Mouse (Mus musculus): ENCODE data around the gene Sox5. TPM values are rescaled to one million over a fixed set of nuclear protein-coding genes. Genes with fewer than 3 reads are reported as not detected.

Sox5 gene
- total RNA-seq, 2 experiments from 2014 or later = 4.9 to 7.1 TPM

- ATAC-seq (replicated peaks; ENCODE audit: low FRiP score, poor library complexity, severe bottlenecking) = no peak
Observed at GRCm38 (mm10) chr6:144367626-144368077, 414.1 kb downstream of the Sox5 start.

- ATAC-seq (replicated peaks; ENCODE audit: low FRiP score, poor library complexity, severe bottlenecking) = no peak
Observed at GRCm38 (mm10) chr6:144361267-144362038, 420.3 kb downstream of the Sox5 start.

GRCm38 (mm10) chr6:144357081-144357480 lies 424.7 kb downstream of the Sox5 start:
- ATAC-seq (replicated peaks; ENCODE audit: low FRiP score, poor library complexity, severe bottlenecking) = no peak

DNA sequence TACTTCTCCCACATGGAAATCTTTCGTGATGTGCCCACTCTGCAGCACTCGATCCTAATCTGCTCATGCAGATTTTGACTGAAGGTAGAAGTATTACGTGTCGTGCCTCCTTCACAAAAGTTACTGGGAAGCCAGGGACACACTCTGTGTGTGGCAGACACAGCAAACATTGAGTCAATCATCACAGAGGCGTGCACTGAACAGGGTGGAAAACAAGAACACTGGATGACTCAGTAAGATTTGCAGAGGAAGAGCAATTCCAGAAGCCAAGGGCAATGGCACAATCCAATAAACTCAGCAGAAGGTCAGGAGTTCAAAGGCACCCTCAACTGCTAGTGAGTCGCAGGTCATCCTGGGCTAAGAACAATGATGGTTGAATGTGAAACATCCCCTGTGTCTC lies 430.7 kb downstream of the Sox5 start:
- no peak for ATAC-seq (replicated peaks; ENCODE audit: low FRiP score, poor library complexity, severe bottlenecking)

- no peak for ATAC-seq (replicated peaks; ENCODE audit: low FRiP score, poor library complexity, severe bottlenecking)
Observed at GRCm38 (mm10) chr6:144343338-144343737, 438.4 kb downstream of the Sox5 start.

DNA sequence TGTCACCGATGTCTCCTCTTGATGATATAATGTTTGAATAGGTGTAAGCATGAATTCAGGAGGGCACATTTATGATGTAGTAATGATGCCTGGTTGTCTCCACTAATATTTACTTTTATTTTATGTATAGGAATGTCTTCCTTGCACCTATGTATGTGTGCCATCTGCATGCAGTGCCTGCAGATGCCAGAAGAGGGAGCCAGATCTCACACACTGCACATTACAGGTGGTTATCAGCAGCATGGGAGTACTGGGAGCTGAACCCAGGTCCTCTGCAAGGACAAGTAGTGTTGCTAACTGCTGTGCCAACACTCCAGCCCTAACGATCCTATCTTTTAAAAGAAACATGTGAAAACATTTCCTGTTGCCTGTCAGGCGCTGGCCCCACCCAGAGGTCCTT lies 442.2 kb downstream of the Sox5 start:
- no peak for ATAC-seq (replicated peaks; ENCODE audit: low FRiP score, poor library complexity, severe bottlenecking)

GRCm38 (mm10) chr6:144339006-144339405 lies 442.8 kb downstream of the Sox5 start:
- ATAC-seq (replicated peaks; ENCODE audit: low FRiP score, poor library complexity, severe bottlenecking) = no peak

- ATAC-seq (replicated peaks; ENCODE audit: low FRiP score, poor library complexity, severe bottlenecking) = no peak
Observed at GRCm38 (mm10) chr6:144338221-144338620, 443.6 kb downstream of the Sox5 start.

GRCm38 (mm10) chr6:144337436-144337969 lies 444.3 kb downstream of the Sox5 start:
- ATAC-seq (replicated peaks; ENCODE audit: low FRiP score, poor library complexity, severe bottlenecking) = no peak

DNA sequence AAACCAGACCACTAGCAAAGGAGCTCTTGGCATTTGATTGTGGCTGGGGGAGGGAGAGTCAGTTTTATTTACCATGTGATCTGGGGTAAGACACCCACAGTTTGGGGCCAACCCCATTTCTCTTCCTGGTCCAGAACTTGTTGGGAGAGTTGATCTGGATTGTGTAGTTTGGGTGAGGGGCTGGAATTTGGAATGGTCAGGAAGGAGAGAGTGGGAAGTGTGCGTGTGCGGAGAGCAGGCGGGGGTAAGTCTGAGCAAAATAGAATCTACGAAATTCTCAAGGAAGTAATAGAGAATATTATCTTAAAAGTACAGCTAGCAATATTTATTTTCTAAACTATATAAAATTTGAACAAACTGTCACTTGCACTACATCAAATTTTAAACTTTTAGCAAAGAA lies 445.0 kb downstream of the Sox5 start:
- ATAC-seq (replicated peaks; ENCODE audit: low FRiP score, poor library complexity, severe bottlenecking) = no peak

GRCm38 (mm10) chr6:144333146-144333545 lies 448.6 kb downstream of the Sox5 start:
- no peak for ATAC-seq (replicated peaks; ENCODE audit: low FRiP score, poor library complexity, severe bottlenecking)

DNA sequence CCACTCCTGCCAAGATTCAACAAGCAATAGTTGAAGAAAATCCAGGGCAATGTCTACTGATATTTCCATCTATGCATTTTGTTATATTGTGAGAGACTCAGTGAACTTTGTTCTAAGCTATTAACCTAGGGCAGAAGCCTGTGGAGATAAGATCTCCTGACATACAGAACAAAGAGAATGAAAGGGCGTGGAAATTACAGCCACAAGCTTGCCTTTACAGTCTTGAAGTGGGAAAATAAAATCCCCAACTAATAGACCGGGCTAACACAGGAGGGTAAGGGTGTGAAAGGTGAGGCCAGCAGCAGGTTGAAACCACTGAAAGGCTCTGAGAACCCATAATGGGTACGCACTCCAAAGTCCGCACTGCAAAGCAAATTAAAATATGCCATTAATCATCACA lies 449.8 kb downstream of the Sox5 start:
- no peak for ATAC-seq (replicated peaks; ENCODE audit: low FRiP score, poor library complexity, severe bottlenecking)

- ATAC-seq (replicated peaks; ENCODE audit: low FRiP score, poor library complexity, severe bottlenecking) = no peak
Observed at GRCm38 (mm10) chr6:144329311-144329930, 452.4 kb downstream of the Sox5 start.

DNA sequence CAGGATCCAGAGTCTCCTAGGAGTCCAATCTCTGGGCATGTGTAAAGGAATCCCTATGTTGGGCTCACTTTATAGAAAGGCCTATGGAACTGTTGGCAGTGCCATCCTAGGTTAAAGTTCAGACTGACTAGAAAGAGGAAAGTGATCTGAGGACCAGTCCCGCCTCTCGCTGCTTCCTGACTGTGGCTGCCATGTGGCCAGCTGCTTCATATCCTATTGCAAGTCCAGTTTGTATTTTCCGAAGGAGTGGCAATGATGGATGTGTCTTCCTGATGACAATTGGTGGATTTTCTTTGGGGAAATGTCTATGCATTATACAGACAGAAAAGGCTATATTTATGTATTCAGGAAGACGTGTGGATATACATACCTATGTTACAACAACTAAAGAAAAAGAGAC lies 453.0 kb downstream of the Sox5 start:
- ATAC-seq (replicated peaks; ENCODE audit: low FRiP score, poor library complexity, severe bottlenecking) = no peak

- ATAC-seq (replicated peaks; ENCODE audit: low FRiP score, poor library complexity, severe bottlenecking) = no peak
Observed at GRCm38 (mm10) chr6:144326817-144327216, 455.0 kb downstream of the Sox5 start.

- no peak for ATAC-seq (replicated peaks; ENCODE audit: low FRiP score, poor library complexity, severe bottlenecking)
Observed at GRCm38 (mm10) chr6:144323372-144323771, 458.4 kb downstream of the Sox5 start.

DNA sequence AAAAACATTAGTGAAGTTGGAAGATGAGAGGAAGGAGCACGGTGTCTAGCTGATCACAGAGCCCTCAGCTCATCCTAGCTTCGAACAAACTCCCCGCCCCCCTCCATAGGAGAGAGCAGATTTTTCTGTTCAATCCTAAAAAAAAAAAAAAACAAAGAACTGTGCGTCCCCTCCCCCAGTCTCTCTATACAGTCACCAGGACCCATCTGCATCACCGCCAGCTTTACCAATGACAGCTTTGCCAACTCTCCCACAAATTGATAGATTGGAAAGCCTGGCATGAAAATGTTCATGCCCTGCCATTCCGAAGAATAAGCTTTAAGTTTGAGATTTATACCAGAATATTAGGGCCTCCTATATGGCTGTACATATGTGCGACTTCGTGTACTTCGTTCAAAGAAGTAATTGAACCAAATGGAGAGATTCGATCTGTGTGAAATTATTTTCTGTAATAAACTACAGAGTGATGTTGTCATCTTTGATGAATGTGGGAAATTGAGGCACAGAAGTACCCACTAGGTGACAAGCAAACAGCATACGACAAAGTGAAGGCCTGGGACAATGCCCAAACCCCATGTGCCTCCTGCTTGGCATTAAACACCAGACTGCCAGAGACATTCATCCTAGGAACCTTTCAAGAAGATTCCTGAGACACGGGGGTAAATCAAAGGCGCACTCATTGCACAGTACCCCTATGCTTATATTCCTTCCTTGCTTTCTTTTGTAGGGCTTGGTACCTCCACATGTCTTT lies 459.3 kb downstream of the Sox5 start:
- no peak for ATAC-seq (replicated peaks; ENCODE audit: low FRiP score, poor library complexity, severe bottlenecking)

DNA sequence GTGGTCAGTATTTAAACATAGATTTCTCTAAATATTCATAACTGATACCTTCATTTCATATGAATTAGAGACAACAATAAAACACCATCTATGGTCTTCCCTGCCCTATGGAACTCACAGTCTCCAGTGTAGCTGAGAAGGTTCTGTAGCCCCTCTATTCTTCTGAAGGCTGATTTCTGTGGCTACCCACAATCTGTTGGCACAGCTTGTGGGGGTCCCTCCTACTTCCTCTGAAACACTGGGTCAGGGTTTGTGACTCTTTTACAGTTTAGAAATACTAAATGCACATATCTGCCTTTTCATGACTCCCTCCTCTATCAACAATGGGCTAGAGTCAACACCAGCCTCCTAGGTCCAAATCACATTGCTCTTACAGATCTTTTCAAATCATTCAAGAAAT lies 461.4 kb downstream of the Sox5 start:
- no peak for ATAC-seq (replicated peaks; ENCODE audit: low FRiP score, poor library complexity, severe bottlenecking)

- no peak for ATAC-seq (replicated peaks; ENCODE audit: low FRiP score, poor library complexity, severe bottlenecking)
Observed at GRCm38 (mm10) chr6:144319717-144320116, 462.1 kb downstream of the Sox5 start.
